Mouse (Mus musculus) embryonic facial prominence, embryonic 11.5 days (tissue): ENCODE results near the gene Cyp51. TPM values are rescaled to one million over a fixed set of nuclear protein-coding genes. Genes with fewer than 3 reads are reported as not detected.

Source experiments
- polyA plus RNA-seq: library from polyadenylated mRNA; unstranded; fragments of >200 nt; fragmentation: Nextera tagmentation; extraction: Ambion mirVana; gene quantifications from 2 replicates; pipeline ENCODE4 v1.2.1, GENCODE M21; 2014

Gene Cyp51
- polyA plus RNA-seq, 1 experiment from 2014 or later, result 142 TPM

Other genes with a start within 250 kb of the Cyp51 start
- 10.4 and 11.3 TPM in 2 replicates for gene Mterf1a, start 210.8 kb downstream of the Cyp51 start, polyA plus RNA-seq
- gene Akap9, start 176.7 kb downstream of the Cyp51 start, polyA plus RNA-seq, result 97.9 and 113 TPM in 2 replicates
- 3.2 and 4.6 TPM in 2 replicates for gene Mterf1b, start 87.6 kb upstream of the Cyp51 start, polyA plus RNA-seq